Mouse (Mus musculus) limb, embryonic 13.5 days (tissue): Measurements from ENCODE around the gene Eef1e1. TPM values are rescaled to one million over a fixed set of nuclear protein-coding genes. Genes with fewer than 3 reads are reported as not detected.
"Not testable (repeated sequence)": the region's sequence is repeated elsewhere in the genome, so short reads cannot be mapped to it uniquely, and the experiment has no call there.

ENCODE experiments used
- ATAC-seq: fragments of 200-750 bp; cut with Nextera tagmentation; 2 replicates; pipeline ENCODE4 v1.8.0; 2017; ENCODE audit warnings: low read depth, moderate number of reproducible peaks, moderate TSS enrichment; ENCODE audit not compliant: low FRiP score
- H3K27ac ChIP-seq: fragments of 300-500 bp; sonication (generic); 2 replicates; pipeline ENCODE4 v1.5.1; 2015; ENCODE audit warnings: inconsistent platforms, mild to moderate bottlenecking, moderate library complexity
- H3K27me3 ChIP-seq: fragments of 300-500 bp; sonication (generic); 2 replicates; pipeline ENCODE4 v1.6.1; 2015; ENCODE audit warnings: mild to moderate bottlenecking, inconsistent platforms
- H3K36me3 ChIP-seq: fragments of 300-500 bp; sonication (generic); 2 replicates; pipeline ENCODE4 v1.6.1; 2015; ENCODE audit warnings: inconsistent platforms, mild to moderate bottlenecking, moderate library complexity
- H3K4me1 ChIP-seq: fragments of 300-500 bp; sonication (generic); 2 replicates; pipeline ENCODE4 v1.6.1; 2015; ENCODE audit warnings: inconsistent platforms
- H3K4me2 ChIP-seq: fragments of 300-500 bp; sonication (generic); replicated peaks from 2 replicates; pipeline ENCODE4 v1.6.1; 2015; ENCODE audit warnings: inconsistent platforms, mild to moderate bottlenecking, moderate library complexity
- H3K4me3 ChIP-seq: fragments of 300-500 bp; sonication (generic); 2 replicates; pipeline ENCODE4 v1.5.1; 2015; ENCODE audit warnings: moderate library complexity, mild to moderate bottlenecking, inconsistent platforms
- H3K9ac ChIP-seq: fragments of 300-500 bp; sonication (generic); 2 replicates; pipeline ENCODE4 v1.6.1; 2015; ENCODE audit warnings: mild to moderate bottlenecking, inconsistent platforms
- H3K9me3 ChIP-seq: fragments of 300-500 bp; sonication (generic); 2 replicates; pipeline ENCODE4 v1.6.1; 2016; ENCODE audit warnings: inconsistent platforms
- WGBS: fragments of 180-500 bp; shearing (Covaris S2); methylation state at CpG from one replicate; pipeline ENCODE4 v1.1.7; 2015; 5-methylcytosine and 5-hydroxymethylcytosine counted together
- polyA plus RNA-seq: library from polyadenylated mRNA; unstranded; fragments of >200 nt; fragmentation: Nextera tagmentation; extraction: Ambion mirVana; gene quantifications from 2 replicates; pipeline ENCODE4 v1.2.1, GENCODE M21; 2015

Gene Eef1e1
- polyA plus RNA-seq, 1 experiment from 2014 or later: 42.4 TPM

DNA sequence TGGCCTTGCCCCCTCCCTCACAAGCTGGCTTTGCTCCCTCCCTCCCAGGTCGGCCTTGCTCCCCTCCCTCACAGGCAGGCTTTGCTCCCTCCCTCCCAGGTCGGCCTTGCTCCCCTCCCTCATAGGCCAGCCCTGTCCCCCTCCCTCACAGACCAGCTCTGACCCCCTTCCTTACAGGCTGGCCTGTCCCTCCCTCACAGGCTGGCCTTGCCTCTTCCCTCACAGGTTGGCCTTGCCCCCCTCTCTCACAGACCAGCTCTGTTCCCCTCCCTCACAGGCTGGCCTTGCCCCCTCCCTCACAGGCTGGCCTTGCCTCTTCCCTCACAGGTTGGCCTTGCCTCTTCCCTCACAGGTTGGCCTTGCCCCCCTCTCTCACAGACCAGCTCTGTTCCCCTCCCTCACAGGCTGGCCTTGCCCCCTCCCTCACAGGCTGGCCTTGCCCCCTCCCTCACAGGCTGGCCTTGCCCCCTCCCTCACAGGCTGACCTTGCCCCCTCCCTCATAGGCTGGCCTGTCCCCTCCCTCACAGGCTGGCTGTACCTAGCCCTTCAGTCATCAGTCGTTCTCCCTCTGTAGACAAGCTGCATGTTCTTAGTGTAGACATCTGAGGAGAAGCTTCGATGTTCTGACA, 40.7 kb downstream of the Eef1e1 start:
- ATAC-seq, H3K9me3 ChIP-seq, H3K9ac ChIP-seq, H3K27me3 ChIP-seq, H3K4me2 ChIP-seq, H3K27ac ChIP-seq, H3K4me3 ChIP-seq, H3K4me1 ChIP-seq: not testable (repeated sequence)
- 62% methylated on average over 4 of the region's 4 CpGs for WGBS
- H3K36me3 ChIP-seq: peaks cover 18% of the 10 kb centered on the region; the same call in 1 of the 2 replicates

DNA sequence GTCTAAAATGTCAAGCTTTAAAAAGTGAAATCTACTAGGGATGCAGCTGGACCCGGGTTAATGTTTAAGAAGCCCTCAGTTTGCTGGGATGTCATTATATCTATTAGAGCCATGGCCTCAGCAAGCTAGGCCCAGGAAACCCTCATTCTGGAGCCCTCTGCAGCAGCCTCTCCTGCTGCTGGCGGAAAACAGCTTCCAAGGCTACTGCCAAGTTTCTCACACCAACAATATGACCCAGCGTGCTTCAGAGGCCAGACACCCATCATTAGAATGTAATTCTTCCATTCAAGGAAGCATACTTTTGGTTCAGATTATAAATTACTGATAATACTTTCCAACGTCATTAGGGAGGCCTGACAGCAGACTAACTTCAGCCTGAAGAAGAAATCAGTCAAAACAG, 42.0 kb downstream of the Eef1e1 start:
- no peak overlapping the region for H3K4me3 ChIP-seq
- H3K9me3 ChIP-seq: 0 out of 2 replicates have a peak, but pooled peaks cover 4% of the 10 kb centered on the region
- 87% methylated on average over 4 of the region's 4 CpGs for WGBS
- H3K4me1 ChIP-seq: no peaks in the 10 kb centered on the region
- no peak for ATAC-seq
- no peak overlapping the region for H3K4me2 ChIP-seq
- H3K36me3 ChIP-seq: peaks cover 31% of the 10 kb centered on the region
- H3K27ac ChIP-seq: no peak overlapping the region
- H3K27me3 ChIP-seq: no peaks in the 10 kb centered on the region
- no peak overlapping the region for H3K9ac ChIP-seq

DNA sequence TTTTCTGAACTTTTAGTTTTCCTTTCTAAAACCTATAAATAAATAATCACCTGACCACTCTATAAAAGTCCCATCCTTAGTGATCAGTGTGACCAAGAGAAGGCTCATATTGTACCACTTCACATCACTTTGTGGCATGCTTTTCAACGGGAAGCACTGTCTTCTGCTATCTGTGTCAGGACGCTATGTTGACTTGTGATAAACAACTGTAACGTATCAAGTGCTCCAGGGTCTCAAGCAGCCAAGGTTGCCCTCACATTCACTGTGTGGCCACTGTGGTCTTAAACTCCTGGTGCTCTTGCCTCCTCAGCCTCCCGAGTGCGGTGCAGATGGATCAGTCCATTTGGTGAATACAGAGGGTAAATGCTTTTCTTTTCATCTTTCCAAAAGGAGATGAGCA, 43.2 kb downstream of the Eef1e1 start:
- ATAC-seq: no peak
- Histone ChIP-seq H3K27me3 (no peaks in the 10 kb centered on the region), H3K27ac (no peak overlapping the region), H3K4me3 (no peak overlapping the region), H3K4me2 (no peak overlapping the region), H3K9ac (no peak overlapping the region), H3K9me3 (0 out of 2 replicates have a peak, but pooled peaks cover 4% of the 10 kb centered on the region), H3K4me1 (no peaks in the 10 kb centered on the region), H3K36me3 (peaks cover 32% of the 10 kb centered on the region)
- 86% methylated on average over 5 of the region's 5 CpGs for WGBS

DNA sequence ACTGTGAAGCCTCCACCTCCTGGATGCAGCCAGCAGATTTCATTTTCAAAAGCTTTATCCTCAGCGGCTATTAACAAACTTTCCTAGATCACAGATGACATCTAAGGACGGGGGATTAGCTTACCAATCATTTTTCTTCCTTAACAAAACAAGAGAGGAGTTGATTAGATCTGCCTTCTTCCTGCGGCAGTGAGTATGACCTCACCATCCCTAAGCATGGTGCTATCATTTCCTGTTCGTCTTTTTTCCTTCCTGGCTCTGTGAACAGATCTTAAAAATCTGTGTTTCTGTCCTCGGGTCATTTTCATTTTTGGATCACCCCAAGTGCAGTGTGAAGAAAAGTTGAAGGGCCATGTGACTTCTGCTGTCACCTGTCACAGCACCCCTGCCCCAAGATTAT, 44.6 kb downstream of the Eef1e1 start:
- H3K4me1 ChIP-seq: no peaks in the 10 kb centered on the region
- H3K9ac ChIP-seq: no peak overlapping the region
- 0 out of 2 replicates have a peak, but pooled peaks cover 4% of the 10 kb centered on the region for H3K9me3 ChIP-seq
- ATAC-seq: no peak
- no peak overlapping the region for H3K4me3 ChIP-seq
- H3K27me3 ChIP-seq: no peaks in the 10 kb centered on the region
- no peak overlapping the region for H3K4me2 ChIP-seq
- H3K36me3 ChIP-seq: peaks cover 39% of the 10 kb centered on the region
- 72% methylated on average over 5 of the region's 5 CpGs for WGBS
- H3K27ac ChIP-seq: no peak overlapping the region

DNA sequence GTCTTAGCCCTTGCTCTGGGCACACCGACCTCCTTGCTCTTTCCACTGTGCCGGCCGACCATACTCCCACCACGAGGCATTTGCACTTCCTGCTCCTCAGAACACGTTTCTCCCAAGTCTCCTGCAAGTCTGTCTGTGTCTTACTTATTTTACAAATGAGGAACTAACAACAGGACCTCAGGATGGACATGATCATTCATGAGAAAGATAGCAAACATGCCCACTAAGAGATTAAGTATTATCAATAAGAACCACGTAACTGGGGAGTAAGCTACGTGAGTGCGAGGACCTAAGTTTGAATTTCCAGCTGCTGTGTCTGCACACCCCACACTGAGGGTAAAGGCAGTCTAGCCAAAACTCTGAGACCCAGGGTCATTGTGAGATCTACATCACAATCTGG, 45.3 kb downstream of the Eef1e1 start:
- ATAC-seq: no peak
- Histone ChIP-seq H3K27me3 (no peaks in the 10 kb centered on the region), H3K4me3 (no peak overlapping the region), H3K4me2 (no peak overlapping the region), H3K4me1 (no peaks in the 10 kb centered on the region), H3K27ac (no peak overlapping the region), H3K9ac (no peak overlapping the region), H3K36me3 (peaks cover 45% of the 10 kb centered on the region), H3K9me3 (0 out of 2 replicates have a peak, but pooled peaks cover 4% of the 10 kb centered on the region)
- WGBS: 88% methylated on average over 8 of the region's 8 CpGs

DNA sequence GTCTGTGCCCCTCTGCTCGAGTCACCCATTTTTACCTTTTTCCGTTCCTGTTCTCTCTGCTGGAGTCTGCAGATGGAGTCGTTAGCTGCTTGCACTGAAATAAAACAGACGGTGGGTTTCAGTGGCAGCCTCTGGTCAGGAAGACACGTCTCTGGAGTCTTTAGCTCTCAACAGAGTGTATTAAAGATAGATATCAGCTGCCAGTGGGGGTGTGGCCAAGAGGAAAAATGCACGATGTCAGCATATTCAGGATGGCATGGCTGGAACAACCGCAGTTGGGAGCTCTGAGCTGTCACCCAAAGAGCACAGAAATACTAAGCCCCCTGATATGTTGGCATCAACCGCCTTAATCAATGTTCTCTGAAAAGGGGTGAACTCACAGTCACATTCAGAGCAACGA, 46.2 kb downstream of the Eef1e1 start:
- Histone ChIP-seq H3K4me1 (no peaks in the 10 kb centered on the region), H3K9ac (no peak overlapping the region), H3K4me2 (no peak overlapping the region), H3K4me3 (no peak overlapping the region), H3K27me3 (no peaks in the 10 kb centered on the region), H3K36me3 (peaks cover 45% of the 10 kb centered on the region), H3K9me3 (0 out of 2 replicates have a peak, but pooled peaks cover 4% of the 10 kb centered on the region), H3K27ac (no peak overlapping the region)
- ATAC-seq: no peak
- WGBS: 81% methylated on average over 9 of the region's 9 CpGs

DNA sequence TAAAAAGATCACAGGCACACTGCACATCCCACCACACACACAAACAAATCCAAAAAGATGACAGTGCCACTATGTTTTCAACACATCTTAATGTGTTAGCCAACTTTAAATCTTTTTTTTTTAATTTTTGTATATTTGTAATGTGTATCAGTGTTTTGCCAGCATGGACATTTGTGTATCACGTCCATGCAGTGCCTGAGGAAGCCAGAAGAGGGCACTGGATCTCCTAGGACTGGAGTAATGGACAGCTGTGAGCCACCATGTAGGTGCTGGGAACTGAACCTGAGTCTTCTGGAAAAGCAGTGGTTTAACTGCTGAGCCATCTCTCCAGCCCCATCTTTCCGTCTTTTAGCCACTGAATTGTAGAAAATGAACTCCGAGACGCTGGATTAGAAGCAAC, 46.7 kb downstream of the Eef1e1 start:
- Histone ChIP-seq H3K27me3 (no peaks in the 10 kb centered on the region), H3K4me3 (no peak overlapping the region), H3K9ac (no peak overlapping the region), H3K4me1 (no peaks in the 10 kb centered on the region), H3K9me3 (0 out of 2 replicates have a peak, but pooled peaks cover 4% of the 10 kb centered on the region), H3K36me3 (peaks cover 46% of the 10 kb centered on the region), H3K4me2 (no peak overlapping the region), H3K27ac (no peak overlapping the region)
- ATAC-seq: no peak
- 94% methylated on average over 4 of the region's 4 CpGs for WGBS

DNA sequence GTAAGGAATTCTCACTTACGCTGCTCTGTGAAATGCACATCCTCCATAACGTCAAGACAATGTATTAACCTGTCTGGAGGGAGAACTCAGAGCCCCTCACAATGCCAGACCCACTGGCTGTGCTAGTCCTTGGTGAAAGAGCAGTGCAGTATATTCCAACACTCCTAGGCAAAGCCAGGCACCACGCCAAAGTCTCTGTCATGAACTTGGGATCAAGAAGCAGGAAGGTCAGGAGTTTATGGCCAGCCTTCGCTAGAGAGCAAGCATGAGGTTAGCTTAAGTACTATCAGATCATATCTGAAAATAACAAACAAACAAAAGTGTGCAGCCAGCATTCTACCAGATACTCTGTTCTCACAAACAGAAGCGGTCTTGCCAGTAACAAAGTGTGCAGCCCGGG, 48.5 kb downstream of the Eef1e1 start:
- ATAC-seq: no peak
- no peak overlapping the region for H3K27ac ChIP-seq
- WGBS: 81% methylated on average over 6 of the region's 6 CpGs
- no peak overlapping the region for H3K9ac ChIP-seq
- 0 out of 2 replicates have a peak, but pooled peaks cover 4% of the 10 kb centered on the region for H3K9me3 ChIP-seq
- H3K27me3 ChIP-seq: no peaks in the 10 kb centered on the region
- H3K4me2 ChIP-seq: no peak overlapping the region
- no peak overlapping the region for H3K4me3 ChIP-seq
- H3K36me3 ChIP-seq: peaks cover 39% of the 10 kb centered on the region
- H3K4me1 ChIP-seq: no peaks in the 10 kb centered on the region

DNA sequence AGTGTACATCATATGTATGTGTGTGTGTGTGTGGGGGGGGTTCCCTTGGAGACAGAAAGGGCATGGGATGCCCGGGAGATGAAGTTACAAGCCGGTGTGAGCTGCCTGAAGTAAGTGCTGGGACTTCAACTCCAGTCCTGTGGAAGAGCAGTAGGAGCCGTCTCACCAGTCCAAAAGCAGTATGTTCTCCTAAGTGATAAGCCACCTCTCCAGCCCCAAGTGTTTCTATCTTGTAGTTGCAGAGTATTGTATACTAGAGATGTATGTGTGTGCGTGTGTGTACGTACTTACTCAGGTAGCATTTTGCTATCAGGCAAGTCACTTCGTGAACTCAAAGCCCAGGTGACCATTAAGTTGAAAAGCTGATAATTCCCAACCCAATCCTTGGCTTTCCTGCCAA, 51.7 kb downstream of the Eef1e1 start:
- Histone ChIP-seq H3K9me3 (0 out of 2 replicates have a peak, but pooled peaks cover under 1% of the 10 kb centered on the region), H3K4me2 (no peak overlapping the region), H3K27ac (no peak overlapping the region), H3K9ac (no peak overlapping the region), H3K4me1 (no peaks in the 10 kb centered on the region), H3K27me3 (no peaks in the 10 kb centered on the region), H3K4me3 (no peak overlapping the region), H3K36me3 (peaks cover 39% of the 10 kb centered on the region)
- WGBS: 88% methylated on average over 6 of the region's 6 CpGs
- no peak for ATAC-seq

DNA sequence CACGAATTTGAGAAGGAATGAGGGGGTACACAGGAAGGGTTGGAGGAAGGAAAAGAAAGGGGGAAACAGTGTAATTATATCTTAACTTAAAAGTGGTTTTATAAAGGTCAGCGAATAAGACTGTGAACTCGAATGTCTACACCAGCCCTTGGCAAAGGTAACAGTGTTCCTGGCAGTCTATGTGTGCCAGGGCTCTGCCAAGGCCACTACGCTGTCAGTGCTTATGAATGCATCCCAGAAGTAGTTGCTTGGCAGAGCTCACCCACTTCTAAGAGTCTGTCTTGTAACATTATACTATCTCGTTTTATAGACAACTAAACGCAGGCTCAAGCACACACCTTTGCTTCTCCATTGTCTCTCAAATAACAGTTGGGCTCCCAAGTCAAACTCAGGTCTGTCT, 53.5 kb downstream of the Eef1e1 start:
- Histone ChIP-seq H3K27me3 (no peaks in the 10 kb centered on the region), H3K36me3 (peaks cover 36% of the 10 kb centered on the region), H3K4me1 (no peaks in the 10 kb centered on the region), H3K4me2 (no peak overlapping the region), H3K4me3 (no peak overlapping the region), H3K9me3 (no peaks in the 10 kb centered on the region), H3K9ac (no peak overlapping the region), H3K27ac (no peak overlapping the region)
- ATAC-seq: no peak
- 85% methylated on average over 6 of the region's 6 CpGs for WGBS

DNA sequence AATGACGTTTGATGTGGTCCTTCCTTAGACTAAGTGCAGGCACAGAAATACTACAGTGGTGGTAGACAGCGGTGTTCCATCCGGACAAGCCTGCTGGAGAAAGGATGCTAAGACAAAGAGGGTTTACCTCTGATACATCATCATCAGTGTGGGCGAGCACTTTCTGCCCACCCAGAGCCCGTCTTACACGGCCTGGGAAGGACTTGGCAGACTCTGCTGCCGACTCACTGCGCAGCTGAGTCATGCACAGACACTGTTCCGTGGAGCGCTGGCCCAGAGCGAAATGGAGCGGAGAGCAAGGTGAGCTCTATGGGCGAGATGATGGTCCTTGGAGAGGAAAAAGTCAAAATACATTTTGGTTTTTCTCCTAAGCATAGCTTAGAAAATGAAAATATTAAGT, 55.9 kb downstream of the Eef1e1 start:
- ATAC-seq: no peak

DNA sequence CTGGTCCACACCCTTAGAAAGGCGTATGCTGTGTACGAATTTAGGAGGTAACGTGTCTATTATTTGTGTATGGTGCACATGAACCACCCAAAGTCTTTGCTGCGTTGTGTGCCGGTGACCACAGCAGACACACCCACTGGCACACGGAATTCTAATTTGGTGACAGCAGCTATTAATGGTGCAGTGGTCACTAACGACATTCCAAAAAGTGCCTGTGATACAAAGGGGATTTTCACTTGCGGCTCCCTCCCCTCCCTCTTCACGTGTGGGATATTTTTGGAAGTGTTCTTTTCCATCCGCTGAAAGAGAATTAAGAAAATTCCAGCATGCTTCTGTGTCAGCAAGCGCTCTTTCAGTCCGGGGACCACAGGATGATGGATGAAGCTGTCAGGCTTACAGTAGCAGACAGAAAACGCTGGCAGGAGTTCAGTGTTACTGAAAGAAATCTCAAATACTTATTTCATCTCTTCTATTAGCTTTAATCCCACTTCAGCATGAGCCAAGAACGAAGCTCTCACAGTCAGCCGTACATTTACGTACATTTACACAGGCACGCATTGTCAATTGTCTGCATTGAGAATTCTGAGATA, 56.5 kb downstream of the Eef1e1 start:
- Histone ChIP-seq H3K9ac (no peak overlapping the region), H3K4me1 (no peaks in the 10 kb centered on the region), H3K4me3 (no peak overlapping the region), H3K36me3 (peaks cover 26% of the 10 kb centered on the region), H3K27ac (no peak overlapping the region), H3K4me2 (no peak overlapping the region), H3K9me3 (no peaks in the 10 kb centered on the region), H3K27me3 (no peaks in the 10 kb centered on the region)
- 76% methylated on average over 17 of the region's 17 CpGs for WGBS
- ATAC-seq: no peak

More for the DNA sequence above, 55.9 kb downstream of the Eef1e1 start:
- Histone ChIP-seq H3K36me3 (peaks cover 26% of the 10 kb centered on the region), H3K27me3 (no peaks in the 10 kb centered on the region), H3K4me3 (no peak overlapping the region), H3K4me2 (no peak overlapping the region), H3K4me1 (no peaks in the 10 kb centered on the region), H3K9ac (no peak overlapping the region), H3K27ac (no peak overlapping the region), H3K9me3 (no peaks in the 10 kb centered on the region)
- 91% methylated on average over 13 of the region's 13 CpGs for WGBS

DNA sequence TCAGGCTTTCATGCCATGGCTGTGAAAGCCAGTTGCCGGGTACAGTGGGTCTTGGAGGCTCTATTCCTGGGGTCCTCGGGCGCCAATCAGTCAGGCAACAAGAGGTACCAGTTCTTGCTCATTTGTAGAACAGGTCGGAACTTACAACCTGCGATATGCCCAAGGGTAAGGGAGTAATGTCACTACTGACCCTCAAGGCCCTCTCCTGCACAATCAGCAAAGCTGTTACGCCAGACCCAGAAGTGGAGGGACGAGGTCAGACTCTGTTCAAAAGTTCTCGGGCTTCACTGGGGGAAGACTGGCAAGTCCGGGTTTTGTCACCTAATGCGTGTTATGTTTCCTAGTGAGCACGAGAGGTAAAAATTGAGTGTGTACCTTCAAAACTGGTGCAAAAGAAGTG, 58.0 kb downstream of the Eef1e1 start:
- H3K9ac ChIP-seq: no peak overlapping the region
- H3K9me3 ChIP-seq: no peaks in the 10 kb centered on the region
- H3K36me3 ChIP-seq: peaks cover 21% of the 10 kb centered on the region
- H3K27ac ChIP-seq: no peak overlapping the region
- no peak overlapping the region for H3K4me3 ChIP-seq
- no peak for ATAC-seq
- no peaks in the 10 kb centered on the region for H3K27me3 ChIP-seq
- no peaks in the 10 kb centered on the region for H3K4me1 ChIP-seq
- 88% methylated on average over 11 of the region's 11 CpGs for WGBS
- no peak overlapping the region for H3K4me2 ChIP-seq
